Mouse (Mus musculus) c-Kit-positive CD71-positive TER-119-negative erythroid progenitor cells, embryonic 14.5 days (primary cell): Measurements from ENCODE around the gene Rspo1.

Experiments used
- DNase-seq: peaks from one replicate; pipeline ENCODE4 v3.0.0-alpha.2; 2013; ENCODE audit warnings: low read depth

Gene Rspo1

DNA sequence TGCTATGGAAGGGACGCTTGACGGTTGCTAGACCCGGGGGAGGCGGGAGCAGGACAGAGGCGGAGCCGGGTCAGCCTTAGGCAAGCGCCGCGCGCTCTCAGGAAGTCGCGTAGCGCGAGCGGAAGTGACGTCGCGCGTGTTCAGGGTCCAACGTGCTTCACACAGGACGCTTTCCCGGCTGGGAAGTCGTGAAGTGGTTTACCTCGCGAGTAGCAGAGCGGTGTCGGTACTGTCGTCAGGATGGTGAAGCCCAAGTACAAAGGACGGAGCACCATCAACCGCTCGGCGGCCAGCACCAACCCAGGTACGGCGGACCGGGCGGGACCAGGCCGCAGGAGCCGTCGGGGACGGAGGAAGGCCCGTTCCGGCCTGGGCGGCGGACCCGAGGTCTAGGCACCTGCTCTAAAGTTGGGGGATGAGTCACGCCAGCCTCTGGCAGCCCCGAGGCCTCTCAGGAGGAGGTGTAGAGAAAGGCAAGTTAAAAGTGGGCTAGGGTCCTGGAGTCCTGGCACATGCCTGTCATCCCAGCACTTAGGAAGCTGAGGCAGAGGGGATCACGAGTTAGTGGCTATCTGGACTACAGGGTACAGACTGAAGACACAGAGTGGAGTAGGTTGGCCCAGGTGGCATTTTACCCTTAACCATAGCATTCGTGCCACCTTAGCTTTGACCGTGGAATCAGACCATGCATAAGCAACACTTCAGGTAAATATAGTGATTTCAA is 43.8 kb downstream of the Rspo1 start:
- peak; percentile 87 for DNase-seq

DNA sequence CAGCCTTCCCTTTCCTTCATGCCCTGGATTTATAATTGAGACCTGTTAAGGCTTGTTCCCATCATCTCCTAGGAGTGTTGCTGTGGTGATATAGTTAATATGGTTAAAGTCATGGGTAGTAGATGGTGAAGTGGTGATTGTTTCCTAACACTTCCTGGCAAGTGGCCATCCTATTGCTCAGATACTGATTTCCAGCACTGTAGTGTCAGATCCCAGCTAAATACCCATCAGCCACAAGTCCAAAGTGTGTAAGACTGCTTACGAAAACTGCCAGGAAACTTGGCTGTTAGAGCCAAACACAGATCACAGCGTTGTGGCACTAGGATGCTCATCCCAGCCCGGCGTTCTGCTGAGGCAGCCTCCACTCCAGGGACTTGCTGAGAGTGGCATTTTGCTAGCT is 48.1 kb downstream of the Rspo1 start:
- no peak for DNase-seq

DNA sequence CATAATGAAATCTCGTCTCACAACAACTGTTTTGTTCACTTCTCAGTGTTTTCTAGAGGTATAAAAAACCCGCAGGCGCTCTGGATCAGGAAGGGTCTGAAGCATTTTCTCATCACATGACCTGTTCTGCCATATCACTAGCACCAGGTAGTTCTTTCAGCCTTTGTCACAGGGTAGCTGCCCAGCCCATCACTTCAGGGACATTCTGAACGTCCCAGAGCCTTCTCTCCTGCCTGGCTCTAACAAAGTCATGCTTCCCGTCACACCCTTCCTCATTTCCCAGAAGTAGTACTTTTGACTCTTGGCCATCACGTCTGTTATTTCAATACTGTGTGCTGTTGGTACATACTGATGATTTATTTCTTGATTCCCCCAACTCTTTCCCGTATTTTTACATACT is 58.2 kb downstream of the Rspo1 start:
- no peak for DNase-seq

DNA sequence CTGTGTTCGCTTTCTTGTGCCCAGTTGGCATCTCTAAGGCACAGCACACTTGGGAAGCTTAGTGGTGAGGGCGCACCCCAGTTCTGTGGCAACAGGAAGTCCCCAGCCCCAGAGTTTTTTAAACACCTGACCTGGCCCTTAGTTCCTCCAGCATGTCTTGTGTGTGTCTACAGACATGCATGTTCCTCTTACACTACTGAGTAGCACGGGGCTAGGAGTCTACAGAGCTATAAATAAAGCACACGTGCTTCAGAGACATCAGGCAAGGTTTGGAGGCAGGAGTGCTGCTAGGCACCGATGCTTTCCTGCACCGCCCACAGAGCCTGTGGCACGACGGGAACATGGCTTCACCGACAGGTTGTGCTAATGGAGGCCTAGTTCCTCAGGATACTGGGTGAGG is 69.2 kb downstream of the Rspo1 start:
- DNase-seq = no peak

DNA sequence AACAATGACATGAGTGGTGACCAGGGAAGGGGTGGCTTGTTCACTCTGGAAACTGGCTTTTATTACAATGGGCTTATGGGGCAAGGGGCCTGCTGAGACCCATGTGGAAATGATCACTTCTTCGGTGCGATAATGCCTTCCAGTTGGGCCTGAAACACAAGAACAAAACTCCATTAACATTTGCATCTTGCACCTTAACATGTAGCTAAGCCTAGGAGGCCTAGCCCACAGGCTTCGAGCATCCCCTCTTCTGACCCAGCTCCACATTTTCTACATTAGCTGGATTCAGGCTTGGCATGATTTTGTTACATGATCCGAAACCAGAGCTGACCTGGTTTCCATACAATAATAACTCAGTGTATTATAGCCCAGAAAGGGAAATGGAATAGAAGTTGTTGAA is 70.2 kb downstream of the Rspo1 start:
- DNase-seq = no peak

DNA sequence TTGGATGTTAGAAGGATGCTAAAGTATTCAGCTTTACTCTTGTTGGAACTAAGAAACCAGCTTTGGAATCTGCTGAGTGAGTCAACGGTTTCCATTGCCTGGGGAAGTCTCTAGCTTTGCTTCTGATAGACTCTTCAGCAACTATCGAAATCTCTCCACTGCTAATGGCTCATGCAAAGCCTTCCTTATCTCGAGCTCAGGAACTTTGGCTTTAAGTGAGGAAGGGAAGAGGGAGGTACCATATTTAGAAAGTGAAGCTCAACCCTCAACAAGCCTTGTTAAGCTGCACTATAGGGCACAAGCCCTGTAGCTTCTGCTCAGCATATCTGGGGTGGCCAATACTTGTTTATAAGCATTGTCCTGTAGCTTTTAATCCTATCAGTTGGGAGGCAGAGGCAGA is 71.0 kb downstream of the Rspo1 start:
- no peak for DNase-seq

DNA sequence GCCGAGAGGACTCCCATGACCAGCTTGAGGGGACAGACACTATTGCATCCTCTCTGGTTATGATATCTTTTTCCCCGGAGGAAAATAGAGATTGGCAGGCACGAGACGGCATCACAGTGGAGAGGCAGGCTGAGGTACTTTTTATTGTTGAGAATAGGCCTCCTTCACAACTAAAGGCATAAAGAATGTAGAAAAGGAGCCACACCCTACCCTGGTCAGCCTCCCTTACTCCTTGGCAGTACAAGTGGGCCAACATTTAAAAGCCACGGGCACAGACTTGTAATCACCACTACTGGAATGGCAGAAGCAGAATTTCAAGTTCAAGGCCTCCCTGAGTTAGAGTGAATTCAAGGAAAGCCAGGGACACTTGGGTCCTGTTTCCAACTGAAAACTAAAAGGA is 71.8 kb downstream of the Rspo1 start:
- DNase-seq = no peak
